Mouse (Mus musculus) olfactory bulb, adult 2 months (tissue): ENCODE results near the gene Tmc5. TPM values are rescaled to one million over a fixed set of nuclear protein-coding genes. Genes with fewer than 3 reads are reported as not detected.

Experiments used
- H3K27ac ChIP-seq: fragments of 200-500 bp; 2 replicates; pipeline ENCODE4 v1.5.1; 2012; ENCODE audit warnings: low read depth, low read length; ENCODE audit not compliant: insufficient read depth
- H3K4me1 ChIP-seq: fragments of 200-500 bp; 2 replicates; pipeline ENCODE4 v1.6.1; 2012; ENCODE audit warnings: low read length; ENCODE audit not compliant: control insufficient read depth, insufficient read depth
- H3K4me3 ChIP-seq: fragments of 200-500 bp; 2 replicates; pipeline ENCODE4 v1.5.1; 2012; ENCODE audit warnings: mild to moderate bottlenecking, low read depth, low read length, moderate library complexity; ENCODE audit not compliant: insufficient read depth
- CTCF ChIP-seq: fragments of 200-500 bp; IDR thresholded peaks from 2 replicates; pipeline ENCODE4 v1.5.1; 2012; ENCODE audit warnings: low read depth, mild to moderate bottlenecking, low read length, moderate library complexity; ENCODE audit not compliant: insufficient read depth
- POLR2A ChIP-seq: fragments of 200-500 bp; IDR thresholded peaks from 2 replicates; pipeline ENCODE4 v1.6.1; 2012; ENCODE audit warnings: mild to moderate bottlenecking, low read depth, low read length, moderate library complexity; ENCODE audit not compliant: insufficient read depth
- WGBS: fragments of 180-500 bp; shearing (Covaris S2); methylation state at CpG from one replicate; pipeline ENCODE4 v1.1.7; 2018; 5-methylcytosine and 5-hydroxymethylcytosine counted together
- polyA plus RNA-seq: library from polyadenylated mRNA; stranded (reverse); fragments of >200 nt; gene quantifications from 2 replicates; pipeline ENCODE4 v1.2.4, GENCODE M21; 2012; ENCODE audit warnings: low replicate concordance; ENCODE audit not compliant: missing spikeins, insufficient read depth, insufficient read length

Gene Tmc5
- polyA plus RNA-seq, 1 experiment, result not detected

DNA sequence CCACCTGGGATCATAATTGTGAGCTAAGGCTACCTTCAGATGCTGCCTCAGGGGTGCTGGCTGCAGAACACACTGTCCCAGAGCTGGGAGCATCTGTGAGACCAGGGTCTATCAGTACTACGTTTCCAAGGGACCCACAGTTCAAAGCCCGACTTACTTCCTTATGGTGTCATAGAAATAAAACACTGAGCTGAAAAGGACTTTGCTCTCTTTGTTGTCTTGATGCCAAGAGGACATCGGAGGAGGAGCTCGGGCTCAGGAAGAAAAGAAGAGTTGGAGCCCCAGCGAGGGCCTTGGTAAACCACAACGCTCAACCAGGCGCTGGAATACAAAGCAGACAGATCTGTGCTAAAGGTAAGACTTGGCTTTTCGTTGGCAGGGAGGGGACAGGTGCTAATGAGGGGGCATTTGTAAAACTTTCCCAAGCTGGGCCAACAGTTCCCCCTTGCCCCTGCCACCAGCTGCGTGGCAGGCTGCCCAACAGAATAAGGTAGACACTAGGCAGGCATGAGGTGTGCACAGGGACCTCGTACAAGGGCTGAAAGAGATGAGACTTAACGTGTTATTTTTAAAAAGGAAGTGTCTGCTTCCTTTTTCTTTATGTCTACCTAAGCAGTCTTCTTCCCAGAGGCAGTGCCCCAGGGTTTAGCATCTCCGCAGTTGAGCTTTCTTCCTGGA lies 3.0 kb downstream of the Tmc5 start:
- H3K4me1 ChIP-seq, result peaks cover 7% of the 10 kb centered on the region
- no peak overlapping the region for H3K4me3 ChIP-seq
- H3K27ac ChIP-seq, result no peak overlapping the region
- TF ChIP-seq CTCF (no peak), POLR2A (no peak)
- WGBS, result 69% methylated on average over 12 of the region's 12 CpGs

GRCm38 (mm10) chr7:118604842-118605241 lies 7.7 kb downstream of the Tmc5 start:
- Histone ChIP-seq H3K4me3 (no peak overlapping the region), H3K4me1 (no peaks in the 10 kb centered on the region; the same call in 1 of the 2 replicates), H3K27ac (no peak overlapping the region)
- TF ChIP-seq CTCF, result no peak
- WGBS, result 56% methylated on average over 8 of the region's 8 CpGs

DNA sequence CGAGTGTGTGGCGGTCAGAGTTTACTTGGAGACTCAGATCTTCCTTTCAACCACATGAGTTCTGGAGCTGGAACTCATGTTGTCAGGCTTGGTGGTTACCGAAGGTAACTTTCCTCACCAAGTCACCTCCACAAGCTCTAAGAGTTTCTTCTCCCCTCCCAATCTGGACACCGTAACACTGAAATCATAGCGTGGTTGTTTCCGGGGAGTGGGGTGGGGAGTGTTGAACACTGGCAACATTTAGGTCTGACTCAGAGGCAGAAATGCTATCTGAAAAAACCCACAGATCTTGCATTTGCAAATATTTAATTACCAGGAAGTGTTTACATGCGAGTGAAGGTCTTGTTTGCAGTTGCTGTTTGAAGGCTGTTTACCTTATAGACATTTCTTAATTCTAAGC lies 12.7 kb downstream of the Tmc5 start:
- H3K4me3 ChIP-seq, result no peak overlapping the region
- no peak overlapping the region for H3K27ac ChIP-seq
- WGBS, result 64% methylated on average over 7 of the region's 7 CpGs
- no peaks in the 10 kb centered on the region; the same call in 1 of the 2 replicates for H3K4me1 ChIP-seq
- TF ChIP-seq POLR2A (no peak), CTCF (no peak)

GRCm38 (mm10) chr7:118610721-118611120 lies 13.6 kb downstream of the Tmc5 start:
- H3K4me1 ChIP-seq, result no peaks in the 10 kb centered on the region; the same call in 1 of the 2 replicates
- TF ChIP-seq CTCF (no peak), POLR2A (no peak)

GRCm38 (mm10) chr7:118611185-118611749 lies 14.2 kb downstream of the Tmc5 start:
- Histone ChIP-seq H3K4me3 (no peak overlapping the region), H3K4me1 (no peaks in the 10 kb centered on the region; the same call in 1 of the 2 replicates), H3K27ac (no peak overlapping the region)
- TF ChIP-seq POLR2A, result no peak
- no peak for TF ChIP-seq CTCF
- WGBS, result 83% methylated on average over 4 of the region's 4 CpGs

More at GRCm38 (mm10) chr7:118610721-118611120, 13.6 kb downstream of the Tmc5 start:
- 84% methylated on average over 13 of the region's 13 CpGs for WGBS
- Histone ChIP-seq H3K27ac (no peak overlapping the region), H3K4me3 (no peak overlapping the region)

DNA sequence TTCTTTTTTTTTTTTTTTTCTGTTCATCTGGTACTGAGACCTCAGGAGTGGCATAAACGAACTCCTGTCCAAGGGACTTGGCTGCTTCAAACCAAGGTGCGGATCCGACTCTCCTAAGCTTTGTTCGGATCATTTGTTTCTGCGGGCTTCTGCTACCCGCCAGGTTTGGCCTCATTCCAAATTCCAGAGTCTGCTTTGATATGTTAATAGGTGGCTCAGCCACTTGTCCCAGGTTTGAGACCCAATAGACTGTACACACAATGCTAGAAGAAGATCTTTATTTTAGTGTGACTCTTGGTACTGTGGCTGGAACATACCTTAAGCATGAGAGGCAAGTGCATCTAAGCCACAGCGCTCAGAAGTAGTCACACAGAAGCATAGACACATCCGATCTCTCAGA lies 14.8 kb downstream of the Tmc5 start:
- Histone ChIP-seq H3K27ac (no peak overlapping the region), H3K4me1 (no peaks in the 10 kb centered on the region; the same call in 1 of the 2 replicates), H3K4me3 (no peak overlapping the region)
- WGBS, result 50% methylated on average over 8 of the region's 8 CpGs
- TF ChIP-seq POLR2A, result no peak

GRCm38 (mm10) chr7:118614076-118614475 lies 17.0 kb downstream of the Tmc5 start:
- WGBS, result 50% methylated on average over 13 of the region's 13 CpGs
- Histone ChIP-seq H3K27ac (no peak overlapping the region), H3K4me3 (no peak overlapping the region), H3K4me1 (no peaks in the 10 kb centered on the region)
- TF ChIP-seq CTCF (no peak), POLR2A (no peak)

- Histone ChIP-seq H3K27ac (no peak overlapping the region), H3K4me1 (no peaks in the 10 kb centered on the region), H3K4me3 (no peak overlapping the region)
- TF ChIP-seq POLR2A, result no peak
- TF ChIP-seq CTCF, result no peak
- WGBS, result 92% methylated on average over 5 of the region's 5 CpGs
Measured at GRCm38 (mm10) chr7:118618104-118618503, 21.0 kb downstream of the Tmc5 start.

DNA sequence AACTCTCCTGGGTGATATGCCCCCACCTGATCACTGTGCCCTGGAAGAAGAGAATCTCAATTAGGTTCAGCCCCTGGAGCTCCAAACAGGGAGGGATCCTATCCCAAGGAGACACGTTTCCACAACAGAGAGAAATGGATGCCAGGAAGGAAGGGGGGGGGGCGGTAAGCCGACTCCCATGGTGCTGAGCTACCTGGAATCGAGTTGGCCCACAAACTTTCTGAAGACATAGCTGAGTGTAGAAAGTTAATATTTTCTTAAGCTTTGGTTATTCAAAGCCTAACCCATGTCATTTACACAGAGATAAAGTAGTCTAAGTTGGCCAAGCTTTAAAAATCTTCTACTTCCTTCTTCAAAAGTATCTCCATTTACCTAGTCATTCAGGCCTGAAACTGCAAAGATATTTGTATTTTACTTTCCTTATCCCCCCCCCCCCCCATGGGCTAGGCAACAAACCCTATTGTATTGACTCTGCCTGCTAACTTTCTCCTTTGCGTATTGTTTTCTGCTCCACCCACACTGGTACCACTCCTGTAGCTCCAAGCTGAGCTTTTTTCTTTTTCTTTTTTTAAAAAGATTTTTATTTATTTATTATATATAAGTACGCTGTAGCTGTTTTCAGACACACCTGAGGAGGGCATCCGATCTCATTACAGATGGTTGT lies 23.3 kb downstream of the Tmc5 start:
- Histone ChIP-seq H3K4me3 (no peak overlapping the region), H3K4me1 (no peaks in the 10 kb centered on the region), H3K27ac (no peak overlapping the region)
- WGBS, result 92% methylated on average over 7 of the region's 7 CpGs
- TF ChIP-seq POLR2A (no peak), CTCF (no peak)

GRCm38 (mm10) chr7:118621094-118621493 lies 24.0 kb downstream of the Tmc5 start:
- Histone ChIP-seq H3K27ac (no peak overlapping the region), H3K4me3 (no peak overlapping the region), H3K4me1 (no peaks in the 10 kb centered on the region)
- WGBS, result 83% methylated on average over 6 of the region's 6 CpGs
- TF ChIP-seq POLR2A (no peak), CTCF (no peak)
